Mouse (Mus musculus) embryonic fibroblast, embryonic 13.5 days (primary cell): ENCODE measurements at regions not wholly inside any gene's neighbourhood (a gene's known extent, or its start where the extent isn't known, plus 50 kb on each side); places are given as distances from the start of the nearest gene placed in this dataset.

ENCODE experiments used
- CTCF ChIP-seq: IDR thresholded peaks from 2 replicates; pipeline ENCODE4 v1.5.1; 2011; ENCODE audit warnings: mild to moderate bottlenecking, control low read depth, low read length, moderate library complexity, borderline replicate concordance; ENCODE audit not compliant: insufficient read depth
- POLR2A ChIP-seq: IDR thresholded peaks from 2 replicates; pipeline ENCODE4 v1.6.1; 2011; ENCODE audit warnings: low read depth, mild to moderate bottlenecking, control low read depth, low read length, moderate library complexity

DNA sequence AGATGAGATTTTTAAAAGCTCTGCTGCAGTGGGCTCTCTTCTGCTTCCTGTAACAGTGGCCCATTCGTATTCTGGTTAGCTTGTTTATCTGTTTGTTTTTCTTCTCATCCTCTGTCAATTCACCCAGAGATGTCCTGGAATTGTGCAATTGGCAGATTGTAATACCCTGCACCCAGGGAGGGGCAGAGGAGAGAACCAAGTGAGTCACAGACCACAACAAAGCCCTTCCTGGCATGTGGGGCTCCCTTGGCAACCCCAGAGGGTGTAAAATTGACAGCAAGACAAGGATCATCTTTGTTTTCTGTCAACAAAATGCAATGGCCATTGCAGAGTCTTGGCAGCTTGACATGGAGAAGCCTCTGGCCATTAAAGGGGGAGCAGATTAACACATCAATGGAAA, 233.1 kb upstream of the Gm26657 start:
- TF ChIP-seq CTCF (no peak), POLR2A (no peak)
